In genomic region chr9:107714221-107714952, GRCm38 (mm10) we compare ENCODE assay signal across 7 mouse cellular contexts. TPM values are rescaled to one million over a fixed set of nuclear protein-coding genes. Genes with fewer than 3 reads are reported as not detected.
A peak's percentile ranks its signal among the peaks of the same experiment; 100 is the strongest.
DNase-seq lines count a peak whose midpoint lies in the region; ATAC-seq and TF ChIP-seq lines count a peak whose summit lies in the region.

No protein-coding gene starts in this region.

- no peak overlapping the region for H3K27ac ChIP-seq in midbrain, postnatal 0 days (ENCODE audit: low read depth, low read length)
- no peak overlapping the region for H3K27ac ChIP-seq in layer of hippocampus, adult 2 months

- no peak for TF ChIP-seq CTCF in Patski (IDR thresholded peaks at IDR 0.05)
- no peak for TF ChIP-seq CTCF in midbrain, postnatal 0 days (IDR thresholded peaks at IDR 0.05)
- TF ChIP-seq CTCF in layer of hippocampus, adult 2 months (conservative IDR thresholded peaks at IDR 0.05) = no peak

- POLR2A ChIA-PET in Patski (lab: Charles Lee) = interaction anchor here (0.6 to 2.9 kb wide), 11 partner anchors 9 to 79 kb away, joined by 3 to 12 read pairs (median 4); no protein-coding TSS in a partner anchor

- no peaks in the 10 kb centered on the region for H3K36me3 ChIP-seq in midbrain, postnatal 0 days (ENCODE audit: insufficient read depth, low read length)

- peak; percentile 89 for DNase-seq in Patski (ENCODE audit: low read depth, low spot score)
- peak; percentile 59 for DNase-seq in cerebellum, adult 8-10 months
- DNase-seq in gastrocnemius, postnatal 4 days (ENCODE audit: low spot score in 2 of 2) = peak; percentile 49 to 63
- peak; percentile 53 to 58 for DNase-seq in kidney, adult 8-10 months
- peak; percentile 66 for DNase-seq in midbrain, postnatal 0 days (ENCODE audit: low spot score)
- no peak for DNase-seq in layer of hippocampus, adult 2 months (ENCODE audit: low spot score in 2 of 2)
- DNase-seq in spleen, postnatal 14 days (ENCODE audit: low spot score in 2 of 2) = no peak

- H3K4me2 ChIP-seq in midbrain, postnatal 0 days (ENCODE audit: low read depth, low read length, poor library complexity, severe bottlenecking) = no peak overlapping the region

- 27% methylated on average over 12 of the region's 12 CpGs for WGBS in midbrain, postnatal 0 days

- no peak overlapping the region for H3K9ac ChIP-seq in midbrain, postnatal 0 days (replicated peaks; ENCODE audit: low read length, poor library complexity, severe bottlenecking)

- no peaks in the 10 kb centered on the region for H3K9me3 ChIP-seq in midbrain, postnatal 0 days (ENCODE audit: low read length)

- no peaks in the 10 kb centered on the region for H3K4me1 ChIP-seq in midbrain, postnatal 0 days (ENCODE audit: insufficient read depth, low read length)

- CTCF ChIA-PET in Patski (lab: Charles Lee) = interaction anchor here (0.9 to 3.6 kb wide), 7 partner anchors 10 to 68 kb away, joined by 3 to 27 read pairs (median 5); no protein-coding TSS in a partner anchor

- no peaks in the 10 kb centered on the region for H3K27me3 ChIP-seq in Patski
- H3K27me3 ChIP-seq in midbrain, postnatal 0 days (ENCODE audit: insufficient read depth, low read length) = no peaks in the 10 kb centered on the region

- peak; percentile 73 for ATAC-seq in Patski
- ATAC-seq in midbrain, postnatal 0 days (ENCODE audit: low FRiP score) = no peak; the same call in 1 of the 2 replicates

- in situ Hi-C loops in Patski (cut with MboI; ENCODE audit: low pct_unique_long_range_greater_than_20kb) = loop anchor here (25.0 kb wide), 1 partner anchor 402 kb away; no protein-coding TSS in a partner anchor

- no peak overlapping the region for H3K4me3 ChIP-seq in midbrain, postnatal 0 days (ENCODE audit: low read depth, low read length)
- no peak overlapping the region for H3K4me3 ChIP-seq in layer of hippocampus, adult 2 months

RNA-seq across cellular contexts. Expression of gene Sema3f, which starts 4.1 kb away (rescaled TPM):
- polyA plus RNA-seq in Patski (2021) = 272 TPM
- total RNA-seq in gastrocnemius, postnatal 4 days (2021) = 10 to 100 TPM; 26.4 to 27.2 TPM
- 115 and 120 TPM in 2 replicates for total RNA-seq in midbrain, postnatal 0 days (2014; rRNA removed)
- polyA plus RNA-seq in midbrain, postnatal 0 days (2015; fragmentation: Nextera tagmentation; extraction: Ambion mirVana) = 13.5 and 14.1 TPM in 2 replicates
- 1 to 10 TPM; 2.8 to 3.5 TPM for total RNA-seq in layer of hippocampus, adult 2 months (2021)

RNA-seq across cellular contexts. Expression of gene Gnat1, which starts 34.9 kb away (rescaled TPM):
- polyA plus RNA-seq in Patski (2021) = 2.2 TPM
- total RNA-seq in gastrocnemius, postnatal 4 days (2021) = not detected
- total RNA-seq in midbrain, postnatal 0 days (2014; rRNA removed) = 0.52 and 0.55 TPM in 2 replicates
- polyA plus RNA-seq in midbrain, postnatal 0 days (2015; fragmentation: Nextera tagmentation; extraction: Ambion mirVana) = 2.3 and 2.6 TPM in 2 replicates
- under 1 TPM in 1 of 2 experiments, not detected in 1; 0.17 TPM for total RNA-seq in layer of hippocampus, adult 2 months (2021)

RNA-seq across cellular contexts. Expression of gene Slc38a3, which starts 45.1 kb away (rescaled TPM):
- polyA plus RNA-seq in Patski (2021) = 0.13 TPM
- 10 to 100 TPM; 10.6 to 11.3 TPM for total RNA-seq in gastrocnemius, postnatal 4 days (2021)
- total RNA-seq in midbrain, postnatal 0 days (2014; rRNA removed) = 70.0 and 94.5 TPM in 2 replicates
- 37.6 and 44.6 TPM in 2 replicates for polyA plus RNA-seq in midbrain, postnatal 0 days (2015; fragmentation: Nextera tagmentation; extraction: Ambion mirVana)
- 10 to 100 TPM; 55.7 to 65.0 TPM for total RNA-seq in layer of hippocampus, adult 2 months (2021)

RNA-seq across cellular contexts. Expression of gene Rbm5, which starts 56.4 kb away (rescaled TPM):
- 113 TPM for polyA plus RNA-seq in Patski (2021)
- 100 to 1,000 TPM in 1 of 2 experiments, 10 to 100 TPM in 1; 73.6 to 101 TPM for total RNA-seq in gastrocnemius, postnatal 4 days (2021)
- total RNA-seq in midbrain, postnatal 0 days (2014; rRNA removed) = 142 and 145 TPM in 2 replicates
- 159 and 160 TPM in 2 replicates for polyA plus RNA-seq in midbrain, postnatal 0 days (2015; fragmentation: Nextera tagmentation; extraction: Ambion mirVana)
- total RNA-seq in layer of hippocampus, adult 2 months (2021) = 100 to 1,000 TPM; 141 to 159 TPM

Comparison
In these comparisons a context has a peak if more than half of its experiments do, and no peak if none do; other contexts are left out.
1. DNase-seq: peak in Patski (single experiment), cerebellum, adult 8-10 months (single experiment), gastrocnemius, postnatal 4 days (2 of 2), kidney, adult 8-10 months (2 of 2) and midbrain, postnatal 0 days (single experiment); none in layer of hippocampus, adult 2 months (0 of 2) and spleen, postnatal 14 days (0 of 2).
2. RNA of gene Sema3f, which starts 4.1 kb away (total RNA-seq): 115 to 120 TPM in midbrain, postnatal 0 days and 26.4 to 27.2 TPM in gastrocnemius, postnatal 4 days; 2.8 to 3.5 TPM in layer of hippocampus, adult 2 months; every median in the first group is over 4 times any median in the second.